Mouse (Mus musculus): ENCODE measurements around the gene Eif4e1b. TPM values are rescaled to one million over a fixed set of nuclear protein-coding genes. Genes with fewer than 3 reads are reported as not detected.

Gene Eif4e1b
- not detected in 4 replicates for total RNA-seq (2023)

GRCm38 (mm10) chr13:54783698-54784097 is at the start of gene Eif4e1b:
TSS of gene Eif4e1b (plus strand) at chr13:54783998.

GRCm38 (mm10) chr13:54749864-54750411 is 33.9 kb upstream of the Eif4e1b start, which contains the start of gene Gprin1:
TSS of gene Gprin1 (minus strand) at chr13:54749874.

GRCm38 (mm10) chr13:54766192-54766768 is 17.5 kb upstream of the Eif4e1b start, which contains the start of gene Sncb:
TSS of gene Sncb (minus strand) at chr13:54766595.

GRCm38 (mm10) chr13:54788740-54789560 is 5.2 kb downstream of the Eif4e1b start, which contains the start of gene Tspan17:
TSS of gene Tspan17 (plus strand) at chr13:54789377.

Other genes starting within 250 kb of the Eif4e1b start
- gene 4833439L19Rik, start 218.6 kb upstream of the Eif4e1b start, total RNA-seq (2023), result 31.9 to 42.3 TPM (median 38.0 TPM) in 4 replicates
- 4.6 to 10.3 TPM (median 9.0 TPM) in 4 replicates for gene Arl10, start 209.0 kb upstream of the Eif4e1b start, total RNA-seq (2023)
- gene Nop16, start 193.9 kb upstream of the Eif4e1b start, total RNA-seq (2023), result 15.0 to 25.6 TPM (median 18.9 TPM) in 4 replicates
- gene Higd2a, start 193.8 kb upstream of the Eif4e1b start, total RNA-seq (2023), result 53.9 to 59.8 TPM (median 56.6 TPM) in 4 replicates
- 20.9 to 25.5 TPM (median 21.3 TPM) in 4 replicates for gene Cltb, start 172.7 kb upstream of the Eif4e1b start, total RNA-seq (2023)
- gene Faf2, start 162.2 kb upstream of the Eif4e1b start, total RNA-seq (2023), result 55.6 to 66.1 TPM (median 59.9 TPM) in 4 replicates
- gene Rnf44, start 90.1 kb upstream of the Eif4e1b start, total RNA-seq (2023), result 256 to 280 TPM (median 267 TPM) in 4 replicates
- gene Cdhr2, start 82.5 kb upstream of the Eif4e1b start, total RNA-seq (2023), result not detected in 4 replicates
- not detected in 4 replicates for gene Gprin1, start 34.1 kb upstream of the Eif4e1b start, total RNA-seq (2023)
- not detected in 4 replicates for gene Sncb, start 17.4 kb upstream of the Eif4e1b start, total RNA-seq (2023)
- gene Tspan17, start 5.4 kb downstream of the Eif4e1b start, total RNA-seq (2023), result 3.1 to 12.3 TPM (median 7.9 TPM) in 4 replicates
- 0.30 TPM in 1 of 4 replicates, not detected in the others for gene Unc5a, start 165.4 kb downstream of the Eif4e1b start, total RNA-seq (2023)
- gene Hk3, start 237.4 kb downstream of the Eif4e1b start, total RNA-seq (2023), result 0.98 to 3.3 TPM (median 1.9 TPM) in 4 replicates

Data from B cell, adult 62 days (primary cell).